Mouse (Mus musculus) megakaryocyte progenitor cell, adult 5-6 weeks (primary cell): ENCODE measurements around the gene Nedd4. TPM values are rescaled to one million over a fixed set of nuclear protein-coding genes. Genes with fewer than 3 reads are reported as not detected.

Experiments used
- ATAC-seq: replicated peaks from 2 replicates; pipeline ENCODE4 v1.8.0; 2016; ENCODE audit warnings: mild to moderate bottlenecking, moderate TSS enrichment, inconsistent platforms; ENCODE audit not compliant: poor library complexity
- total RNA-seq, 2 experiments: library from RNA; stranded (forward) in 1 of 2; stranded (reverse) in 1 of 2; fragments of 157-497, 149-512 nt in 1 of 2; fragments of 200-1000 nt in 1 of 2; gene quantifications; 2 replicates each; pipeline versions ENCODE4 v1.2.3 to v1.2.4; 2015 to 2017

Gene Nedd4
- total RNA-seq, 2 experiments from 2014 or later, result 163 to 168 TPM

GRCm38 (mm10) chr9:72714945-72715344 is 52.8 kb downstream of the Nedd4 start:
- no peak for ATAC-seq

GRCm38 (mm10) chr9:72716200-72716599 is 54.1 kb downstream of the Nedd4 start:
- no peak for ATAC-seq

GRCm38 (mm10) chr9:72719143-72719542 is 57.0 kb downstream of the Nedd4 start:
- ATAC-seq, result no peak

DNA sequence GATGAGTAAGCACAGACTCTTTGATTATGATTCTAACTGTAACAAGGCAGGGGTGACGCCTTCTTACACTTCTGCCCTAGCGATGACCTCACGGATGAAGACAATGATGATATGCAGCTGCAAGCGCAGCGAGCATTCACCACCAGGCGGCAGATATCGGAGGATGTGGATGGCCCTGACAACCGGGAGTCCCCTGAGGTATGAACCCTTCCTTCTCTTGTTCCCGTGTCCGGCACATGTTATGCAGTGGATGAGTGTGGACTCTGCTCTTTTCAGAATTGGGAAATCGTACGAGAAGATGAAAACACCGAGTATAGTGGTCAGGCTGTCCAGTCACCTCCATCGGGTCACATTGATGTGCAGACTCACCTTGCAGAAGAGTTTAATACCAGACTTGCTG is 59.1 kb downstream of the Nedd4 start:
- no peak for ATAC-seq

GRCm38 (mm10) chr9:72722622-72723021 is 60.5 kb downstream of the Nedd4 start:
- ATAC-seq, result no peak

DNA sequence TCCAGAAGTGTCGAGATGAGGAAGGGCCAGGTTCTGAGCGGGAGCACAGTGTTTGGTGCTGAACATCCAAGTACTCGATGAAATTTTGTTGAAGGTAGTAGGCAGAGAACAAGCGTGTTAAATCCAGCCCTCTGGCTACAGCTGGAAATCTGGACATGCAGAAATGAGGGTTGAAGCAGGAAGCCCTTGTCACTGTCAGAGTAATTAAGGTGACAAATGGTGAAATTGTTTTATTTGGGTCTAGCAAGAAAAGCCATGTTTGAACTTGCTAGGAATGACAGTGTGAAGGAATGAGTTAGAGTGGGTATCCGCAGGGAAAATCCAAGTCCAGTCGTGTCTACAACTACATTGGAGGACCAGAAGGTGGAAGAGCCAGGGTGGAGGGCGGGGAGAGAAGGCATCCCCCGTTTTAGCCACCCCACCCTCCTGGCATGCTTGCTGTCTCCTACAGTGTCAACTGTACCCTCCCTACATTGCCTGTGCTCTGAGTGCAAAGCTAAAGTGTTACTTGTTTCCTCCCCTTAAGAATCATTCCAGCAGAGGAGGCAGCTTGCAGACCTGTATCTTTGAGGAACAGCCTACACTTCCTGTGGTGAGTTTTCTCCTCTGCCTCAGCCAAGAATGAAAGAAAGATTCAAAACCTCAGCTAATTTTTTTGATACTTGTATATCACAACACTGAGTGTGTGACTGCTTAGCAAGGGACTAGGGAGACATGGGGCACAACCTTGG is 62.5 kb downstream of the Nedd4 start:
- ATAC-seq, result 0 out of 2 replicates have a peak, but pooled peaks have one; percentile 6

DNA sequence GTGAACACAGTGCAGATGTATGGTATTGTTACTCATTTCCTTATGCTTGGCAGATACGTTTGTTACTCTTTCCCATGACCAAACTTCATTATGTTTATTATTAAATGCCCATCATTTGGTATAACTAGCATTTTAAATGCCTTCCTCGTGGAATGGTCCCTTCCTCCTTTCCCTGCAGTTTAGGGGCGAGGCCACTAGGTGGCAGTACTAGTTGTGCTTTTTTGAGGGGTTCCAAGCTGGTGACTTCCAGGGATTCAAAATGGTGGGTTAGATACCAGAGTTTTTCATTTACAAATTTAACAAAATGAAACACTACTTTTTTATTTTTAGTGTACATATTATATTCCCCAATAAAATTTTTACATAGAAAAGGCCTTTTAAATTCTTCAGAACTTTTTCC is 71.8 kb downstream of the Nedd4 start:
- peak; percentile 77 for ATAC-seq

DNA sequence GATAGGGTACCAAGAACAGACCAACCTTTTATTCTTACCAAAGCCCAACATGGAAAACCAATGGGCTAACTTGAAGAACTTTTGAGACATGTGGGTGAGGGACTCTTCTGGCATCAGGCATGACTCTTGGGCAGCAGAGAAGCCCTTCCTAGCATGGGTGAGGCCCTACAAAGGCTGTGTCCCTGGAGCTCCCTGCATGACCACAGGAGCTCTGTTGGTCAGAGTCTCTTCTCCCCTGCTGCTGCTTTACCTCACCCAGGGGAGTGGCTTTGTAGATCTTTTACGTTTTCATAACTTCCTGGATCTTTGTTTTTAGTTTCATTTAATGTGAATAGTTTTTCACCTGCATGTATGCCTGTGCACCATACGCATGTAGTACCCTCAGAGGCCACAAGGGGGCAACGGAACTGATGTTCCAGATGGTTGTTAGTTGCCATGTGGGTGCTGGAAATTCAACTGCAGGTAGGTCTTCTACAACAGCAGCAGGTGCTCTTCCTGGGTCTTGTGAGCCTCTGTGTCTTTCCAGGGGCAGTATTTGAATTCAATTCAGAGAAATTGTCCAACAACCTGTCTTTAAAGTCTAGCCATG is 73.8 kb downstream of the Nedd4 start:
- ATAC-seq, result peak; percentile 74

DNA sequence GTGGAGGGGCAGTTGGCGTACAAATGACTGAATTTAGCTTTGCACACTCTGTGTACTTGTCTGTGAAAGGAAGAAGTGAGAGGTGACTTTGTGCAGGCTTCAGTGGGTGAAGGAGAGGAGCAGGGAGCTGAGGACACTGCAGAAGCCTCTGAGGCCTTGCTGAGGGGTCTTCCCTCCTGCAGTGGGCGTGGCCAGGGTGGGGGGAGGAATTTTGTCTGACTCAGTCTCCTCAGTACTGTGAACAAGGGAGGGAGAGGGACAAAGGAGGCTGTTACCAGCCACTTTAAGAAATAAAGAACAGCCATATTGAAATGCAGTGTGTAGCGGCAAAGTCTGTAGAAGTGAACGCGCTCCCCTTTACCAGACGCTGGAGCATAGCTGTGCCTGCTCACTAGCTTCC is 79.1 kb downstream of the Nedd4 start:
- ATAC-seq, result no peak

GRCm38 (mm10) chr9:72746278-72746677 is 84.1 kb downstream of the Nedd4 start:
- no peak; the same call in 1 of the 2 replicates for ATAC-seq

DNA sequence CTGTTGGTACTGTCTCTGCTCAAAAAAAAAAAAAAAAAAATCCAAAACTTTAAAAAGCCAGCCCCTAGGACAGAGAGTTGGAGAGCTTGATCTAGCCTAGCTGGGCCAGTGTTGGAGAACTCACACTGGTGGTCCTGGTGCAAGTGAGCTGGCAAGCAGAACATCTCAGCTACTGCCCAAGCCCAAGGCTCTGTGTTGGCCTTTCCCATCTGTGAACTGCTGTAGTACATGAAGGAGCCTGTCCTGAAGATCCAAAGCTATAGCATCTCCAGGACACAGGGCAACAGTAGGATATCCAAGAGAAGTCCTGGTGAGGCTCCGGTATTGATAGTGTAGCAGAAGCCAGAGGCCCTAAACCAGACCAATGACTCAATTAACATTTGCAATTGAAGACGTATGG is 88.1 kb downstream of the Nedd4 start:
- ATAC-seq, result no peak

GRCm38 (mm10) chr9:72752656-72753055 is 90.5 kb downstream of the Nedd4 start:
- ATAC-seq, result no peak

DNA sequence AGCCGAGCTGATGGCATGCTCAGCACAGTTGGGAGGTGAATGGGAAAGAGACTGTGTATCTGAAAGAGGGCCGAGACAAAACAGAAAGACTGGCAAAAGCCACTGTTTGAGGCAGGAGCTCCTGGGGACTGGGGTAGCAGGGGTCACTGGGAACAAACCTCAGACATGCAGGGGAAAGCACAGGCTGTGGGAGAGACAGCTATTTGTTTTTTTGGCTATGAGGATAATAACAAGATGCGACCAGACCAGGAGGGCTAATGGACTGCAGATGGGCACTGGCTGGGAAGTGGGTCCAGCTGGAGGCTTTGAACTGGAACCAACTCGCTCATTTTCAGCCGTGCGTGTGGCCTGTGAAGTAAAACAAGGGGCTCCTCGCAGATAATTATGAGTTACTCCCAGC is 91.6 kb downstream of the Nedd4 start:
- ATAC-seq, result no peak

- no peak for ATAC-seq
Measured at GRCm38 (mm10) chr9:72757143-72757542, 95.0 kb downstream of the Nedd4 start.

GRCm38 (mm10) chr9:72758705-72759131 is 96.6 kb downstream of the Nedd4 start:
- ATAC-seq, result no peak

- no peak for ATAC-seq
Measured at GRCm38 (mm10) chr9:72763050-72763718, 101.0 kb downstream of the Nedd4 start.

GRCm38 (mm10) chr9:72766789-72767349 is 104.7 kb downstream of the Nedd4 start:
- ATAC-seq, result peak; percentile 97

GRCm38 (mm10) chr9:72775022-72775421 is 112.9 kb downstream of the Nedd4 start:
- no peak for ATAC-seq

DNA sequence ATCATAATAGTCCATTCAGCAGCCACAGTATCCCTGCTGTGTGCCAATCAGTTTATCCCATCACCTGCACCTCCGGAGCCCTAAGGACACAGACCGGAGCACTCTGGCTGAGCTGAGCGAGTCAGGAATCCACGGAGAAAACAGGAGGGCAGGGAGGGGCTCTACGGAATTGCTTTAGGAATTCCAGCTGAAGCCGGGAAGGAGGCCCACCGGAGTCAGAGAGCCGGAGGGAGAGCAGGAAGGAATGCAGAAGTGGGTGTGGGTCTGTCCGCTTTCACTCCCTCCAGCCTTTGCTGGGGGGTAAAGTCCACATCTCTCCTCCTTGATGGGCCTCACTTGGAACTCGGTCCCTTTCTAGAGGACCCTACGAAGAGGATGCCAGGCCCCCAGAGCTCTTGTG is 116.9 kb downstream of the Nedd4 start:
- no peak for ATAC-seq

GRCm38 (mm10) chr9:72779733-72780132 is 117.6 kb downstream of the Nedd4 start:
- ATAC-seq, result no peak

GRCm38 (mm10) chr9:72780694-72781093 is 118.5 kb downstream of the Nedd4 start:
- ATAC-seq, result no peak

GRCm38 (mm10) chr9:72781466-72781865 is 119.3 kb downstream of the Nedd4 start:
- no peak for ATAC-seq
